Mouse (Mus musculus) brain, embryonic 18.5 days (tissue): ENCODE measurements around the gene Chst15.

Experiments used
- DNase-seq: peaks from one replicate; pipeline ENCODE4 v3.0.0-alpha.2; 2012; ENCODE audit warnings: low read depth, low spot score

Gene Chst15

DNA sequence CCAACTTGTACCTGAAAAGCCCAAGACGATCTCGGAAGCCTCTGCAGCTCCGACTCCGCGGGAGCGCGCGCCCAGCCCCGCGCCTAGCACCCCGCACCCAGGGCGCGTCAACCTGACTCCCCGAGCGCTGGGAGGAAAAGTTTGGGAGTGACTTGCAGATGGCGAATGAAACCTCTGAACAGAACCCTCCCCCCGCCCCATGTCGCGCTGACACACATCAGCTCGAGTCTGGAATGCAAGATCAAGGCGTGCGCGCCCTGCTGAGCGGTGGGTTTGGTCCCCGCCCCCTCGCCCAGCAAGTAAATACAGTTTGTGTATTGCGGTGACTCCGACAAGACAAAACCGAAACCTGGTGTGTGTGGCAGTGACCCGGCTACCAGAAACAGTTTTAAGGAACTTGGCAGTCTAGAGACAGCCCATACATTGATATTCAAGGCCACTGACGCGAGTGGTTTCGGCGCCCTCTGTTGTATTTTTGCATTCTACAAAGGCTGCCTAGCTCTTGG, at the start of gene Chst15:
Gene Chst15 (minus strand): TSS at position 193 of the 506 bp plus-strand sequence.
- peak; percentile 18 for DNase-seq

DNA sequence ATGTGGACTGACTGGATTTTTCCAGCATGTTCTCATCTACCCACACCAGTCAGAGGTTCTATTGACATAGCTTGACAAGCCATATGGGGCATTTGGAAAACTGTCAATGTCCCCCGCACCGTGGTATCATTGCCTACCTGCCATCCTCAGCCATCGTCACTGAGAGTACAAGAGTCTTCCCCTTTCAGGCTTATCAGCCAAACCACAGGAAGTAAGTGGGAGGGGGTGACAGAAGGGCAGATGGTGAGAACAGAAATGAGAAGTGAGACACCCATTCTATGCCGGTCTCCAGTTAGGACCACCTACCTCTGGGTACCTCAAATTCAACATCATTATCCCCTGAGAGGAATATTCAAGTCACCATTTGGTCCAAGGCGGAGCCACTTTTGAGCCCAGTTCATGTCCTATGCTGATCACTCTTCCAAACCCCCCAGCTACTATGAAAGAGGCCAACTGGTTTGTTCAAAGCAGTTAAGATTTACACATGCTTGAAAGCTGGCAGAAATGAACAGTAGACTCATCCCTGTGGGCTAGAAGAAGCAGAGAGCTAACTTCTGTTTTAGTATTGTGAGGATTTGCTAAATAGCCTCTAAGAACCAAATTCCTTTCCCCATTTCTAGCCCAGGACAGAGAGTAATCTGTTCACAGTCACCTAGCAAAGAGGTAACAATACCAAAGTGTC, 48.8 kb upstream of the Chst15 start:
- DNase-seq, result no peak

DNA sequence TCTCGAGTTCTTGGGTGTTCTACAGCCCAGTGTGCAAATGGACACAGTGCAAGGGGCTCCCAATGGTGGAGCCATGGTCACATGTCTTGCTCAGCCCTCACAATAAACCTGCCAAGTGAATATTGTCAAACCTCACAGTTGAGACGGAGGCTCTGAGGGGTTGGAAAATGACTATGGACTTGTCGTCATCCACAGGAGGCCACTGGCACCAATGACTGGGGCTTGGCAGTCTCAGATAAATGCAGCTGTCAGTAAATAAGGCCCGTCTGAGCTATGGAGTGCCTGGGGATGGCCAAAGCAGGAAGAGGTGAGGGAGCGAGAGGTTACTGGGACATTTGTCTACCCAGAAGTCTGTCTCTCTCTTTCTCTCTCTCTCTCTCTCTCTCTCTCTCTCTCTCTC, 48.1 kb upstream of the Chst15 start:
- DNase-seq, result no peak

DNA sequence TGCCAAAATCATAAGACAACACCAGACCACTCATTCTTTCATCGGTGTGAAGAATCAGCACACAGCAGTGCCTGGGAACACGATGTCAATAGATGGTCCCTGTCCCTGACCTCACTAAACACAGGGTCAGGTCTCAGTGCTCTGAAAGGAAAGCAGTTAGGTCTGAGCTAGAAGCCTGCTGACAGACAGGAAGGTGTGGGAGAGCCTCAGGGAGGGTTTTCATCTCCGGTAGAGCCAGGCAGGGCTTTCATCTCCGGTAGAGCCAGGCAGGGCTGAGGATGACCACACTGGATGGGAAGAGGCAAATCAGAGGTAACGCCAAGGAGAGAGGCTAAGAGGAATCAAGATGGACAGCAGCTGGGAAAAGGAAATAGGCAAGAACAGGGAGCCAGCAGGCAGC, 47.5 kb upstream of the Chst15 start:
- no peak for DNase-seq

DNA sequence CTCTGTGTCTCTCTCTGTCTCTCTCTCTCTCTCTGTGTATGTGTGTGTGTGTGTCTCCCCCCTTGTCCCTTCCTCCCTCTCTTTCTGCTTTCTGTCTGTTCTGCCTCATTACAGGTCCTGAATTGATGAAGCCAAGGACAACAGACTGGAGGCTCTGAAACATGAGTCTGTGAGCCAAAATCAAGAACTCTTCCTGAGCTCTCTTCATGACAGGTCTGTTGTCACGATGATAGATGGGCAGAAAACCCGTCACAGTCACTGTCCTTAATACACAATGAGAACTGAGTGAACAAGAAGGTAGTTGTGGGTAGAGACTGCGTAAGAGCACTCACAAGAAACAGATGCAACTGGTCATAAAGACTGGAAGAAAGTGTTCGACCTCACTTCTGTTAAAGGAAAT, 43.3 kb upstream of the Chst15 start:
- no peak for DNase-seq

DNA sequence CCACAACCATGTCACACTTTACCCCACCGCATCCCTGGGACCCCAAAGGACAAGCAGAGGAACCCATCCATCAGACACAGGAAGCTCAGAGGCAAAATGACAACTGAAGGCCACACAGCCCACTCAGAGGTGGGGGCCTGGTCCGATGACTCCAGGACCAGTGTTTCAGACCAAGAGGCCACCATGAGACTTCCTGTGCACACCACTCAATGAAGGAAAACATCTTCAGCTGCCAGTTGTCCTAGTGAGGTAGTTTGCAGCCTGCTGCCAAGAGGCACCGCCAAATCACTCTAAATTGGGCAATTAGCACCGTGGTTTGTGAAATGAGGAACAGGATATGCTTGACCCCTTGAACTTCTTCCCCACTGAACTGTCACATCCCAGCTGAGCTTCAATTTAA, 41.7 kb upstream of the Chst15 start:
- DNase-seq, result no peak

DNA sequence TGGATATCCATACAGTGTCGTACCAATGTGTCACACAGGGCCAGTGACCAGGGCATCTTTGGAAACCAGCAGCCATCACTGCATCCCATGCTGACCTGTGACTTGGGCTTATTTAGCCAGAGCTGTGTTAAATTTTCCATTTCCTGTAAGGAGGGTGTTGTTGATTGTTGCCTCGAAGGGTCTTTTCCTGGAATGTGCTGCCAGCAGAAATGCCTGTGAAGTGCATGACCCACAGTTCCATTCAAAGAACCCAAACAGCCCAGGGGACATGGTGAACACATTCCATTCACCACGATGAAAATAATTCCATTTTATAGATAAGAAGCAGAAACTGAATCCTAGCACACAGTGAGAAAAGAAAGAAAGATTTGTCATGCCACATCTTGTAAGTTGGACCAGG, 41.2 kb upstream of the Chst15 start:
- DNase-seq, result no peak

DNA sequence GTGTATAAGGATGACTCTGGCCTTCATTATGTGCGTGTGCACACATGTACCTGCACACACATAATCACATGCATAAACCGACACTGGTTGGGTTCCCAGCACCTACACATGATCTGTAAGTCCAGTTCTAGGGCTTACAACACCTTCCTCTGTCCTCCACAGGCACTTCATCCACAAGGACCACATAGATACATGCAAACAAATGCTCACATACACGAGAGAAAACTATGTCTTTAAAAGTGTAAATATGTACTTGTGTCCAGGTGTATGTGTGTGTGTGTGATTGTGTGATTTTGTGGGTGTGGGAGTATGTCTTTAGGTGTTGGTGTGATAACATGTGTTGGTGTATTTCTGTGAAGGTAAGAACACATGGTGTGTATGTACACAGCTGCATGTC, 40.8 kb upstream of the Chst15 start:
- DNase-seq, result no peak

DNA sequence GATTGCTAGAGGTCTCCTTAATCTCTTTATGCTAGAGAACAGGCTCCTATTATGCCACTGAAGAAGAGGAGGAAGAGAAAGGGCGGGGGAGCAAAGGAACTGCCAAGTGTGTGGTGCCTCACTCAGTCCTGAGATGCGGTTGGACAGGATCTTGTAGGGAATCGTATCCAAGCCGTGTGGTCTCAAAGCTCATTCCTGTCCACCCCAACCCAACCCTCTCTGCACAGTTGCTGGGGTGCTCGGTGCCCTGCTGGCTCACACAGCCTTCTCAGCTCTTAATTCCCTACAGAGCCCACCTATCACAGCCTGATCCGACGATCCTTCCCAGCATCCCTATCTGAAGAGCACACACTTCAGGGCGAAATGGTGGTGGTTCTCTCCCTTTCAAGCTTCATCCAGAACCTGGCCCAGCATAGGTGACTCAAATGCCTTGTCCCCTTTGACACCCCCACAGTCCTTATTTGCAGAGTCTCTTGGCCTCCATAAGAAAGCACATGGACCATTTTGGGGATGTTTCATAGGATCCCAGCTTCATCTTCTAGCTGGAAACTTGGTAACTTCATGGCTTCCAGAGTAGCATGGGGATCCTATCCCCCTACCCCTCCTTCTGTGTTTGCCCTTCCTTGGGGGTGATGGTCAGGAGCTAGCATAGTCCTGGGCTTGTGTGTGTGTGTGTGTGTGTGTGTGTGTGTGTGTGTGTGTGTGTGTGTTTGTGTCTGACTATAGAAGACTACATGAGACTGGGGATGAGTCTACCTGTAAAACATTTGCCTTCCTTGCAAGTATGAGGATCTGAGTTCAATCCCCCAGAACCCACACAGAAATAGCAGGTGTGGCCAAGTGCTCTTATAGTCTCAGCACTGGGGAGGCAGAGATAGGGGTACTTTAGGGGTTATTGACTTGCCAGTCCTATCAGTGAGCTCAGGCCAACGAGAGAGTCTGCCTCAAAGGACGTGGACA, 40.1 kb upstream of the Chst15 start:
- no peak for DNase-seq

GRCm38 (mm10) chr7:132356185-132356584, 39.2 kb upstream of the Chst15 start:
- no peak for DNase-seq

DNA sequence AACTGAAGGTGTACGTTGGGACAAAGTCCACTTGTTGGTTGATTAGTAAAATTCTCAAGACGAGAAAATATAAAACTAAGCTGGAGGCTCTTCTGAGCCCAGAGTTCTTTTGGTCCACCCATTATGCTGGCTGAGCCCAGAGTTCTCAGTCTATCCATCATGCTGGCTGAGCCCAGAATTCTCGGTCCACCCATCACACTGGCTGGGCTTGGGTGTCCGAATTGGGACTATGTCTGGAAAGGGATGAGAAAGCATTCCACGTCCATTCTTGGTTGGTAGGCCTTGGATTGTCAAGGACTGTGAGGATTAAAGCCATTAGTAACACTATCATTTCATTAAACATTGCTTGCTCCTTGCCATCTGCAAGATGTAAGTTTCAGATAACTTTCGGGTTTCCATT, 38.7 kb upstream of the Chst15 start:
- no peak for DNase-seq

DNA sequence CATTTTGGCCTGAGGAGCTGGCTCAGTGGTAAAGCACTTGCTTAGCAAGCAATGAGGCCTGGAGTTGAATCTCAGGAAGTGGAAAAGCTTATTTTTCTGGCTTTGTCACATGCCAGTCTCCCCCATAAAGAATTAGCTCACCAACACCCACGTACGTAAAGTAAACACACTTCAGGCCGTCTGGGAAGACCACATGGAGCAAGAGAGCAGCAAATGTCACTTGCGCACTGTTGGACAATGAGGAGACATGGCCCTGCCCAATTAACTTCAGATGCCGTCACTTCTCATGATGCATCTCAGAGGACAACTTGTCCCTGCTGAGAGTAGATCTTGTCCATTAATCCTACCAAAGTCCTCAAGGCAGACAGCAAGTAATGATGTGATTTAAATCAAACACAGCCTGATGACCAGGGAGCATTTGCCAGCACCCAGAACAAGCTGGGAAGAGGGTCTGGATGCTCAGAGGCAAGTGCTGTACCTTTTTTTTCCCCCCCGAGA, 32.1 kb upstream of the Chst15 start:
- DNase-seq, result no peak

GRCm38 (mm10) chr7:132347273-132348045, 30.4 kb upstream of the Chst15 start:
- DNase-seq, result no peak

DNA sequence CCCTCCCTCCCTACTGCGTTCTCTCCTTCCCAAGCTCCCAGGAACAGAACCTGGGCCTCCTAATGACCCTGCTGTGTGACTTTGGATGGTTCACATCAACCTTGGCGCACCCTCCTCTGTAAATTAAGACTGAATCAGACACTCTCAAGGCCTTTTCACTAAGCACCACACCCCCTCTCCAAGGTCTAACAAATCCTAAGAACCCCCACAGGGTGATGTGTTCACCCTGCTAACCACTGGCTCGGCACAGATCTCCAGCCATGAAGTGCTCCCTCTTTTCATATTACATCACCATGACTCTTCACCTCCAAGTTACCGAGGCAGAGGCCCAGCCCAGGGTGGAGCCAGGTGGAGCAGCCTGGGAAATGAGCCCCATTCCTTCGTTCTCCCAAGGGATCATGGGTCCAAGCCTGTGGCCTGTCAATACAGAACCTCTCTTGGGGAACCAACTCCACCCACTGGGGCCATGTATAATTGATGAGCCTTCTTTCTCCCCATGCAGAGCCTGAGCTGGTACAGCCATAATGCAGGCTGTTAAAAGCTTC, 28.6 kb upstream of the Chst15 start:
- no peak for DNase-seq

DNA sequence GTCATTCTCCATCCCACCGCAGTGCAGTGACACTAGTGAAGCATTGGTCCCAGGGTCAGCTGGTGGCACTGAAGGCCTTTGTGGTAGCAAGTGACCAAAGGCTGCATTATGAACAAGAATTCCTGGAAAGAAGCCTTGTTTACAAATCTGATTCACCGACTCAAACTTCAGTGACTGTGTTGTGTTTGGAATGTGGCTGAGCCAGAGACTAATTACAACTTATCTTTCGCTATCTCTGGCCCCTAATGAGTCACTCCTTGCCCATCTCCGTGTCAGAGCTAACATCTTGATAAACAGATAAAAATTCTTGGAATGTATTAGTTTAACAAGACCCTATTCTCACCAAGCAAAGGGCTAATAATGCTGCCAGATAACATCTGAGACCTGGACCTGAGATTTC, 27.6 kb upstream of the Chst15 start:
- DNase-seq, result no peak

- DNase-seq, result no peak
Measured at GRCm38 (mm10) chr7:132343900-132344299, 26.9 kb upstream of the Chst15 start.

- no peak for DNase-seq
Measured at GRCm38 (mm10) chr7:132343146-132343545, 26.1 kb upstream of the Chst15 start.

- DNase-seq, result no peak
Measured at GRCm38 (mm10) chr7:132339041-132339839, 22.2 kb upstream of the Chst15 start.

- no peak for DNase-seq
Measured at GRCm38 (mm10) chr7:132338350-132338749, 21.3 kb upstream of the Chst15 start.

DNA sequence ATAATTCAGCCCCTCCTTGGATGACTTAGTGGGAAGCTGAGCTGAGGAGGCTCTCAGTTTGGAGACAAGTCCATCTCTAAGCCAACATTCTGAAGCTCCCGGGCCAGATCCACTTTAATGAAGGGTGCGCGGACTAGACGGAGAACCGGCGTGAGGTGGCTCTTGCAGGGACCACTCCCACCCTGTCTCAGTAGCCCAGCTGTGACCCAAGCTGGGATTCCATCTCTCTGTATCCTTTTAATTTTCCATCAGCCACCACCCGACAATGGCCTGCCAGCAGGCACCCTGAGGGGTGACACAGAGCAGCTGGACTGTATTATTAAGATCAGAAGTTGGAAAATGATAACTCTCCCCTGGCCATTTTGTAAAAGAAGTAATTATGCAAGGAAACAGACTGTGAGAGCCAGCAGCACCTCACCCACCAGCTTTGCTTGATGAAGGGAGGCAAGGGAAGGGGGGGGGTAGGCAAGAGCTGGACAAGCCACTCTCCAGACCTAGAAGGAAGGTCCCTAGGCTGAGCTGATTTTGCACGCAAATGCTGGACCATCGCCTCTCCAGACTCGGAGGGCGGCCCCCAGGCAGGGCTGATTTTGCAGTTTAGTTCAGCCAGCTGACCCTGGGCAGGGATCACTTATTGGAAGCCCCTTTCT, 20.4 kb upstream of the Chst15 start:
- no peak for DNase-seq
